Mouse (Mus musculus) layer of hippocampus, adult 9-11 months (tissue): ENCODE data around the gene Txndc11.
A peak's percentile ranks its signal among the peaks of the same experiment; 100 is the strongest.

Source experiments
- DNase-seq: peaks from one replicate; pipeline ENCODE4 v3.0.0; 2022

The Txndc11 gene

DNA sequence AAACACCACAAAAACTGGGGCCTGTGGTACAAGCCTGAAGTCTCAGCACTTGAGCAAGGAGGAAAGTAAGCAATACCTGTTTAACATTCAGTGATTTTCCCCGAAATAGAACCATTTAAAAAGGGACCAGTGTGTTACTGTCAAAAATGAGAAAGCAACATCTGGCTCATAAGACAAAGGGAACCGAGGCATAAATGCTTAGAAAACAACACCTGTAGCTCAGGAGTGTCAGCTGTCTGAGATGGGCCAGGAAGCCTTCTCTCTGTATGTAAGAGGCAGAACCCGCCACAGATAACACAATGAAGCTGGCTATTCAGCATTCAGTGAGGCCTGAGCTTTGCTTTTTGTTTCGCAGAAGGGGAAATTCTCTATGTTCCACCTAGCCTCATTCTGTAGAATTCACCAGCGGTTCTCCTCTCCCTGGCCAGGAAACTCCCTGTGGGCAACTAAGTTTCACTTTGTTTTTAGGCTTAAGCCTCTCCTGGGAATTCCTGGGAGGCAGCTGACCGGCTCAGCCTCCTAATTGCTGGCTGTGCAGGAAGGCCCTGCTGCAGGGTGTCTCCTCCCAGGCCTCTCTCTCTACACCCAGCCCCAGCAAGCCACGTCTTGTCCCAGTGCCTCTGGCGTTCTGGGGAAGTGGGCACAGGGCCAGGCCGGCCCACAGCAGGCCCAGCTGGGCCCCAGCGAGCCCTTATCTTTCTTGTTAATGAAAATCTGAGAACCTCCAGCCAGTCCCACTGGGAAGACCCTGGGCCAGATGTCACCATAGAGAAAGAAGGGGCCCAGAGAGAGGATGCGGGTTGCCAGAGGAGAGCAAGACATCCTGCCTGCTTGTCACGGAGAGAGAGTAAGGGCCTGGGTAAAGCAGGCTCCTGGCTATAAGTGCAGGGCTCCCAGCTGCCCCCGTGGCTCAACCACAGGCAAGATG lies 71.4 kb downstream of the Txndc11 start:
- peak; percentile 68 for DNase-seq

DNA sequence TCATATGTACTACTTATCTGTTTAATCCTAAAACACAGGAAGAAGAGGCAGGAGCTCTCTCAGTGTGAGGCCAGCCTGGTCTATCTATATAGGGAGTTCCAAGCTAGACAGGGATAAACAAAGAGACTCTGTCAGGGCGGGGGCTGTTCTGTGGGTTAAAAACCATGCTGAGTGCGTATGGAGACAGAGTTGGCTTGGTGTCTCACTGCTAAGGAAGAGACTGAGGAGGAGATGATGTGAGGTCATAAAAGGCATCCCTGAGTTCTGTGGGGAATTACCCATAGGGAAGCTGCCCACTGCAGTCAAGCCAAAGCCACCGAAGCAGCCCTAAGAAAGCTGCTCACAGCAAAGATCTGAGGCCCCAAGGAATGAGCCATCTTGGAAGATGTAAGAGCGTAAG lies 73.8 kb downstream of the Txndc11 start, which contains the start of gene Snn:
Gene Snn, plus strand, starts transcription at position 301 of the 400 bp plus-strand sequence.
- DNase-seq, result no peak

DNA sequence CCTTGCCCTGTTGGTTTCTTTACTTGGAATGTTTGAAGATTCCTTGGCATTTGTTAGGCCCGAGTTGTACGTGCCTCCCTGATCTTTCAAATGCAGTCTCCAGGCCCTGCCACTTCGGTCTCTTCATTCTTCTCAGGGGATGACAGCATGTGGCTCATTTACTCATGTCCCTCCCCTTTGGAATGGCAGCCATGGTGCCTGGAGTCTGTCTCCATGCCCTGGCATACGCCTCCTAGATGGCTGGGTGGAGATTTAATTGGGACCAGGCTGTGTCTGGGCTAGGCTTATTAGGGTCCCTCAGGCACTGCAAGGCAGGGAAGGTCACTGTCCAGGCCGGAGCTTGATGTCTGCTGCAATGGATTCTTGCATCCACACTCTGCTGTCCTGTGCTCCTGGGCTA lies 78.5 kb downstream of the Txndc11 start:
- no peak for DNase-seq

DNA sequence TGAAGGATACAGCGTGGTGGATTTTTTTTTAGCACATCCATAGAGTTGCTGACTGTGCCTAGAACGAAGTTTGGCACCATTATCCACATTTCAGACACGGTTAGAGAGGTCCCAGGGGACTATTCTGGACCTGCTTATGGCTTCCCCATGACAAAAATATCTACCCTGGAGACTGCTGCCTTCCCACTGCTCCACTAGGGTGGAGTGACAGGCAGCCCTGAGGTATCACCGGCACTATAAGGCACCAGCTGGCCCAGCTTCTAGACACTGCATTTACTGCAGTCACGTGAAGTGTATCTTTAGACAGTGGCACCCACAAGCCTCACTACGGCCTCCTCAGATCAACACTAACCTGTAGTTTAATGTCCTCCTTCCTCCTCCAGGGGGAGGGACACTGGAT lies 79.6 kb downstream of the Txndc11 start:
- no peak for DNase-seq

DNA sequence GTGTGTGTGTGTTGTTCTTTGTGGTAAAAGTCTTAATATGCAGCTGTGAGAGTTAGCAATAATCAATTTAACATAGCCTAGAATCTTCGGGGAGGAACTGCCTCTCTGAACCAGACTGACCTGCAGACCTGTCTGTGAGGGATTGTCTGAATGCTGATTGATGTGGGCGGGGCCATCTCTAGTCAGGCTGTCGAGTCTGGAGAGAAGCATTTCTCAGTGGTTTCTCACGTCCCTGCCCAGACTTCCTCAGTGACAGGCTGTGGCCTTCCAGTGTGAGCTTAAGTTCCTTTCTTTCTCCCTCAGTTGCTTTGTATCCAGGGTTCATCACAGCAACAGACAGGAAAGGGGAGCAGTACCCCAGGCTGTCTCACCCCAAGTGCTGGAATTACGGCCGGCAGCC lies 80.0 kb downstream of the Txndc11 start:
- no peak for DNase-seq

DNA sequence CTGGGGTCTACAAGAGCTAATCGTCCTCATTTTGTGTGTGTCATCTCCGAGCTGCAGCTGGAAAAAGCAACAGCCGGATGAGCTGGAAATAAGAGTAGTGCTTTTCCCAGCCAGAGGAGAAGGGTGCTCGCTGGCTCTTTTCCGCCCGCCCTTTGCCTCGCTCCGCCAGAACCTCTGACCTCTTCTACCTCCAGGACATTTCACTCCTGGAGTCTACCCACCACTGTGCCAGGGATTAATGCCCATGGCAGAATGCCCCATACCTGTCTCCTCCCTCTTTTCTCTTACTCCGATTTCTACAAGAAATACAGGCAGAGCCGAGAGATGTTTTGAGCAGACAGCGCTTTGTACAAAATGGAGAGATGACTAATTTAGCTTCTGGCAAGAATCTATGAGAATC lies 83.3 kb downstream of the Txndc11 start:
- DNase-seq, result no peak

DNA sequence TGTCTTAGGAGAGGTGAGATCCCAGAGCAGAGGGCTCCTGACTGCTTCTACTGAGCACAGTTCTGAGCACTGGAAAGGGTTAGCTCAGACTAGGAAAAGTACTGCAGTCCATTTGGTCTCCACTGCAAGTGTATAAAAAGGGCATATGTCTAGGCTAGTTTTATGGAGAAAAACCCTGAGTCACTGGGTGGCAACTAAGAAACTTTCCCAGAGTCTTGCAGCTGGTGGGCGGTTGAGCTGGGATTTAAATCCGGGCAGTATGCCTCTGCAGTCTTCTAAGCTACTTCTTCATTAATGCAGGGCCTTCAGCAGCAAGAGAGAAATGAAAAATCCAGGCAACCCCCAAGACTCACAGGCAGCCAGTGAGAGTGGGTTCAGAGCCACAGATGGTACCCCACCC lies 84.2 kb downstream of the Txndc11 start:
- DNase-seq, result no peak

DNA sequence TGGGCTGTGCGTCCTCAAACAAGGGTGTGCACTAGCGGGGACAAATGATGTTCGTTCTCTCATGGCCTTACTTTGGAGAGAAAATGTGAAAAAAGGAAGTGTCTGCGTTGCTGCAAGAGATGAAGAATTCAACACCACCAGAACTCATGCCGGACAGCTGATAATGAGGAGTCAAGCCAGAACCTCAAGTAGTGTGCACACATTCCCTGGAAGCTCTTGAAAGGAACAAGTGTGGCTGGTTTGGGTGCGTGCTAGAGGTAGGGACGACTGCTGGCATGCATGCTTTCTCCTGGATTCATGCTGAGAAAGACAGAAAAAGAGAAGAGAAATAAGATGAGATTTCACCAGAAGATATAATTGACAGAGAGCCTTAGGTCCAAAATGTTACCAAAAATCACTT lies 87.3 kb downstream of the Txndc11 start:
- no peak for DNase-seq

DNA sequence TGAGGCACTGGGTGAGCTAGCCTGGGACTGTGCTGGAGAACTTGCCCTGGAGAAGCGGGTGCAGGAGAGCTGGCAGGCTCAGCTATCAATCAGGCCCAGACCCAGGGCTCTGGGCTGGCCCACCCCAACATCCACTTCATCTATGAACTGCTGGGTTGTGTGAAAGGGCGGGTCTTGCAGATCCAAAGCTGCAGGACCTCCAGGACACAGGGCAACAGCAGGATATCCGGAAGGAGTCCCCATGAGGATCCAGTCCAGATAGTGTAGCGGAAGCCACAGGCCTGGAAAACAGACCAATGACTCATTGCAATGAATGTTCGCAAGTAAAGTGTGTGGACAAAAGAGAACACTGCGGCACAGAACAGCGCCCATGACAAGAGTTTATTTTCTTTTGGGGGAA lies 88.0 kb downstream of the Txndc11 start:
- no peak for DNase-seq

DNA sequence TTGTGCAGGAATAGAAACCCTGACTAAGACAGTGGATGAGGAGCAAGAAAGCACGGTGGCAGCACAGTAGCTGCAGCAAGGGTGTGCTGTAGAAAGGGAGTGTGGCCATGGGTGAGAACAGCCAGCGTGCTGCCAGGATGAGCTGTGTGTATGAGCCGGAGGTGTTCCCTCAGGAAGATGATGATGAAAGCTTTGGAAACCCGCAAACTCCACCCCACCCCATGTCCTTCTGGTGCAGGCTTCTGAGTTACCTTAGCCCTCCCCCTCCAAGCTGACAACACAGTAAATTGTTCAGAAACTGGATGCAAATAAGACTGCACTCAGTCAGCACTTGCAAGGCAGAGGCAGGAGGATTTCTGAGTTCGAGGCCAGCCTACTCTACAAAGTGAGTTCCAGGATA lies 91.2 kb downstream of the Txndc11 start:
- DNase-seq, result no peak

DNA sequence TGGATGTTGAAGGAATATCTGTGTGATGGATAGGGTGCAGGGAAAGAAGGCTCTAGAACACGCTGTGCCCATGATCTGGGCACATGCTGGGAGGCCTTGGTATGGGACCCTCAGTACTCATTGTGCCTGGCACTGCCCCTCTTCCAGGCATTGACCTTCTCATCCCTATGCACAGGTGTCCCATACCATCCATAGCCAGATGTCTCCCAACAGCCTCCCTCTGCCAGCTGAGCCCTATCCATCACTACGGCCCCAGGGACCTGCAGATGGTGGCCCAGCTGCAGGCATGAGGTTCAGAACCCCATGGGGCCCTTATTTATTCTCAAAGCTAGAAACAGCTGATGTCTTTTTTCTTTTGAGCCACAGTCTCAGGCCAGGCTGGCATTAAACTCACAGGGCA lies 93.8 kb downstream of the Txndc11 start:
- DNase-seq, result no peak

DNA sequence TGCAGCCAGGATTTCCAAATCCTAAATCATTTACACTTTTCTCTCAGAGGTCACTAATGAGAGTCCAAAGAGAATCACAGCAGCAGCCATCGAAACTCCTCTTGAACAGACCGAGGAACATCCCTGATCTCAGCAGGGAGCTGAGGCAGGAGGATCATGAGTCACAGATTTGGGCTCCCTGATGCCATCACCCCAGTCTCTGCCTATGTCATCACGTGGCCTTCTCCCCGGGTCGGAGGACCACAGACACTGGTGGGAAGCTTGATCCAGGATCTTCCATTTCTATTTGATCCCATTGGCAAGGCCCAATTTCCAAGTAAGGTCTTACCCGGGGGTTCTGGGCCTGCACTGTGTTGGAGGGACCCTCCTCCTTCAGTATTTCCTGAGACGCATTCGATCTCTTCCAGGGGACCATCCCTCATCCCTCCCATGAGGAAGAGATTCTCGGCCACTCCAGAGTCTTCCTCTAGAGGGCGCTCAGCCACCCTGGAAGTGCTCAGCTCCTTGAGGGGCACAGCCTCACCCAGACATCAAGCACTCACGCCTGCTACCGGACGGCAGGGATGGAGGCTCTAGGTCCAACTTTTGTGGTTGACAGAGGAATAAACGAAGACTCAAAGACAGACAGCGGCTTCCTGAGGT lies 98.5 kb downstream of the Txndc11 start:
- DNase-seq, result peak; percentile 38

DNA sequence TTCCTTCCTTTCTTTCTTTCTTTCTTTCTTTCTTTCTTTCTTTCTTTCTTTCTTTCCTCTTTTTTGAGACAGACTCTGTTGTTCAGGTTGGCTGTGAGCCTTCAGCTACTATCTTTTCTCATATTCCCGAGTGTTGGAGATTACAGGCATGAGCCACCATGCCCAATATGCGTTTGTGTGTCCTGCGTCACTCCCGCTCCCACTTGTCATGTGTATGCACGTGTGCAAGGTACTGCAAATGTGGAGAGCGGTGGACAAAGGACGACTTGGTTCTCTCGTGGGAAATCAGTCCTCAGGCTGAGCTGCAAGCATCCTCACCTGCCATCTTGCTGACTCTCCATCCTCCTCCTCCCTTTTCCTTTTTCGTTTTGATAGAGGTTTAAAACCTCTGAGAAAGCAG lies 99.2 kb downstream of the Txndc11 start:
- no peak for DNase-seq

DNA sequence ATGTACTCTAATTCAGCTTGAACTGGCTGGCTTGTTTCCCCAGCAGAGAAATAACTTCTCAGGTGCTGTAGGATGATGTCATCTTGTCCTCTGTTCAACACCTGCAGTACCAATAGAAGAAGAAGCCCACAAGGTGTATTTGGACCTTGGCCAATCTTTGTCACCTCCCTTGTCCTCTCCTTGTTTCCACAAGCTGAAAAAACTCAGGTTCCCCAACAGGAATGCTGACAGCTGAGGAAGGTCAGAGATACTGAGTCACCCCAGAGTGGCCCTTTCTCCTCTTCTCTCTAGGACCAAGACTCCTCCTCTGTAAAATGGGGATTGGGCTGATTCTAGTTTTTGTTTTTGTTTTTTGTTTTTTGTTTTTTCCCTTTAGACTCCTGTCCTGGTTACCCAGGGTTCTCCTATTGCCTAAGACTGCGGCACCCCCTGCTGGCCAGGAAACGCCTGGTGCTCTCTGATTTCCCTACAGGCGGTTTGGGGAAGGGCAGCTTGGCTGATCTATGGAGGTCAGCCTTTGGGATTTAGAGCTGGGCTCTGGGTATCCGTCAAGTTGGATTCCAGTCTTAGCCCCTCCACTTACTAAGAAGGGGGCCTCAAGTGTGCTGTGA lies 100.2 kb downstream of the Txndc11 start:
- peak; percentile 73 for DNase-seq

DNA sequence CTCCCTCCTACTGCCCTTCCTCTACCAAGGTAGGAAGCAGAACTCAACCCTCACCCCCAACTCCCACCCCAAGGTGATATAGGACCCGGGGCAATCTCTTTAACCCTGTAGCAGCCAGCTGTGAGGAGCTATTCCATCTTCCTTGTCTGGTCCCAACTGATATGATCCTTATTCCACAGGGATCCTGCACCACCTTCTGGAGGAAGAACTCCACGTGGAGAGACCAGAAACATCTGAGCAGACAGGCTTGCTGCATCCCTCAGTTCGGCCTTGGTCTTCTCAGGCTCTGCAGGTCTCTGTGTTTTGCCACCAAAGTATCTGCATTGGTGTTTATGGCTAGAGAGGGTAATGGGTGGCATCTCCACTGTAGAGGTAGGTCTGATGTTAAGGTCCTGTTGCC lies 103.1 kb downstream of the Txndc11 start:
- no peak for DNase-seq

DNA sequence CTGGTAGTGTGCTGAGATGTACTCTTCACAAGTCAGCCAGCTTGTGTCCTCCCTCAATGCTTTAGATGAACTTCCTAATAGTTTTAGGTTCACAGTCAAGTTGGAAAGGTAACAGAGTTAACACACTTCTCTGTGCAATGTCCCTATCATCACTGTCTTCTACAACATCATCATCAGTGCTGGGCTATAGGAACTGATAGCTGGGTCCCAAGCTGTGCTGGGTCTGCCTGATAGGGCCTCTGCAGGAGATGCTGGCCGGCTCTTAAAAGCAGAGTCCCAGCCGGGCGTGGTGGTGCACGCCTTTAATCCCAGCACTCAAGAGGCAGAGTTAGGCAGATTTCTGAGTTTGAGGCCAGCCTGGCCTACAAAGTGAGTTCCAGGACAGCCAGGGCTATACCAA lies 103.6 kb downstream of the Txndc11 start:
- DNase-seq, result no peak

DNA sequence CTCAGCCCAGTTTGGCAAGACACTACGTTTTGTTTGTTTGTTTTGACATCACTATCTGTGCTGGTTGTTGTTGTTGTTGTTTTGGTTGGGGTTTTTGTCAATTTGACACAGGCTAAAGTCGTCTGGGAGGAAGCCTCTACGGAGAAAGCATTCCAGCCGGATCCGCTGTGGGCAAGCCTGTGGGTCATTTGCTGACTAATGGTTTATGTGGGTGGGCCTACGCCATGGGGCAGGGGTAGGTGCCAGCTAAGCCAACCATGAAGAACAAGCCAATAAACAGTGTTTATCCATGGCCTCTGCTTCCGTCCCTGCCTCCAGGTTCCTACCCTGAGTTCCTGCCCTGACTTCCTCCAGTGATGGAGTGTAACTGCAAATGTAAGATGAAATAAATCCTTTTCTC lies 106.2 kb downstream of the Txndc11 start:
- DNase-seq, result no peak
